Mouse (Mus musculus): Measurements from ENCODE around the gene Ifih1. TPM values are rescaled to one million over a fixed set of nuclear protein-coding genes. Genes with fewer than 3 reads are reported as not detected.

Gene Ifih1
- 0.07 TPM for polyA plus RNA-seq (2012; fragmentation: generic; extraction: Trizol)
- long read RNA-seq, experiment 1 = 0 reads
- long read RNA-seq, experiment 2, full-length matches to known transcripts = 2 of 3 reads
- long read RNA-seq, experiment 2, partial matches to known transcripts = 1 of 3 reads
- long read RNA-seq, experiment 2, other reads (novel, unspliced or antisense) = 0 of 3 reads

GRCm38 (mm10) chr2:62646014-62646645, at the start of gene Ifih1:
Gene Ifih1, minus strand, starts transcription at chr2:62646255.
- peak; percentile 35 for TF ChIP-seq CTCF (IDR thresholded peaks at IDR 0.05; ENCODE audit: control insufficient read depth, insufficient read depth, insufficient read length)
- no peak for TF ChIP-seq MYOD1 (IDR thresholded peaks at IDR 0.05; ENCODE audit: control insufficient read depth, insufficient read length, low read depth)
- TF ChIP-seq MYOG (IDR thresholded peaks at IDR 0.05; ENCODE audit: control insufficient read depth, extremely low read depth, insufficient read length) = no peak
- no peak for TF ChIP-seq USF1 (IDR thresholded peaks at IDR 0.05; ENCODE audit: low read depth)
- TF ChIP-seq FOSL1 (IDR thresholded peaks at IDR 0.05; ENCODE audit: insufficient read depth, low read length, poor library complexity, severe bottlenecking) = no peak
- Histone ChIP-seq H3K36me3 (ENCODE audit: control insufficient read depth, insufficient read depth) (no peaks in the 10 kb centered on the region), H3K27me3 (ENCODE audit: control insufficient read depth, insufficient read depth, insufficient read length) (no peaks in the 10 kb centered on the region), H3K4me3 (ENCODE audit: insufficient read depth, poor library complexity, severe bottlenecking) (peak within 1 kb of the TSS; percentile 15), H3K79me3 (ENCODE audit: low read depth) (no peaks in the 10 kb centered on the region), H3K79me2 (ENCODE audit: control insufficient read depth, insufficient read depth) (no peaks in the 10 kb centered on the region), H3ac (ENCODE audit: control insufficient read depth, insufficient read length, low read depth) (peak within 1 kb of the TSS; percentile 31)

- H3K27me3 ChIP-seq (ENCODE audit: control insufficient read depth, insufficient read depth, insufficient read length) = no peaks in the 10 kb centered on the region
- H3K79me3 ChIP-seq (ENCODE audit: low read depth) = no peaks in the 10 kb centered on the region
- H3K36me3 ChIP-seq (ENCODE audit: control insufficient read depth, insufficient read depth) = no peaks in the 10 kb centered on the region
- no peak for TF ChIP-seq MAX (IDR thresholded peaks at IDR 0.05)
- TF ChIP-seq FOSL1 (IDR thresholded peaks at IDR 0.05; ENCODE audit: insufficient read depth, low read length, poor library complexity, severe bottlenecking) = no peak
- no peak for TF ChIP-seq MYOD1 (IDR thresholded peaks at IDR 0.05; ENCODE audit: control insufficient read depth, insufficient read length, low read depth)
- no peak for TF ChIP-seq CEBPB (IDR thresholded peaks at IDR 0.05; ENCODE audit: low read depth)
- no peak for TF ChIP-seq MYOG (IDR thresholded peaks at IDR 0.05; ENCODE audit: control insufficient read depth, extremely low read depth, insufficient read length)
- TF ChIP-seq USF1 (IDR thresholded peaks at IDR 0.05; ENCODE audit: low read depth) = no peak
- TF ChIP-seq CTCF (IDR thresholded peaks at IDR 0.05; ENCODE audit: control insufficient read depth, insufficient read depth, insufficient read length) = no peak
- no peaks in the 10 kb centered on the region for H3K79me2 ChIP-seq (ENCODE audit: control insufficient read depth, insufficient read depth)
- H3K4me3 ChIP-seq (ENCODE audit: insufficient read depth, poor library complexity, severe bottlenecking) = no peak overlapping the region
- H3ac ChIP-seq (ENCODE audit: control insufficient read depth, insufficient read length, low read depth) = no peak overlapping the region
These were observed 39.9 kb upstream of the Ifih1 start for GRCm38 (mm10) chr2:62685934-62686333.

- Histone ChIP-seq H3ac (ENCODE audit: control insufficient read depth, insufficient read length, low read depth) (no peak overlapping the region), H3K79me2 (ENCODE audit: control insufficient read depth, insufficient read depth) (no peaks in the 10 kb centered on the region), H3K79me3 (ENCODE audit: low read depth) (no peaks in the 10 kb centered on the region), H3K4me3 (ENCODE audit: insufficient read depth, poor library complexity, severe bottlenecking) (no peak overlapping the region), H3K36me3 (ENCODE audit: control insufficient read depth, insufficient read depth) (no peaks in the 10 kb centered on the region), H3K27me3 (ENCODE audit: control insufficient read depth, insufficient read depth, insufficient read length) (no peaks in the 10 kb centered on the region)
- no peak for TF ChIP-seq USF1 (IDR thresholded peaks at IDR 0.05; ENCODE audit: low read depth)
- no peak for TF ChIP-seq MYOD1 (IDR thresholded peaks at IDR 0.05; ENCODE audit: control insufficient read depth, insufficient read length, low read depth)
- TF ChIP-seq CEBPB (IDR thresholded peaks at IDR 0.05; ENCODE audit: low read depth) = no peak
- no peak for TF ChIP-seq FOSL1 (IDR thresholded peaks at IDR 0.05; ENCODE audit: insufficient read depth, low read length, poor library complexity, severe bottlenecking)
- TF ChIP-seq CTCF (IDR thresholded peaks at IDR 0.05; ENCODE audit: control insufficient read depth, insufficient read depth, insufficient read length) = no peak
- no peak for TF ChIP-seq MYOG (IDR thresholded peaks at IDR 0.05; ENCODE audit: control insufficient read depth, extremely low read depth, insufficient read length)
- TF ChIP-seq MAX (IDR thresholded peaks at IDR 0.05) = no peak
These were observed 39.0 kb upstream of the Ifih1 start for GRCm38 (mm10) chr2:62684989-62685595.

- no peak for TF ChIP-seq MAX (IDR thresholded peaks at IDR 0.05)
These were observed 35.6 kb upstream of the Ifih1 start for GRCm38 (mm10) chr2:62681667-62682066.

DNA sequence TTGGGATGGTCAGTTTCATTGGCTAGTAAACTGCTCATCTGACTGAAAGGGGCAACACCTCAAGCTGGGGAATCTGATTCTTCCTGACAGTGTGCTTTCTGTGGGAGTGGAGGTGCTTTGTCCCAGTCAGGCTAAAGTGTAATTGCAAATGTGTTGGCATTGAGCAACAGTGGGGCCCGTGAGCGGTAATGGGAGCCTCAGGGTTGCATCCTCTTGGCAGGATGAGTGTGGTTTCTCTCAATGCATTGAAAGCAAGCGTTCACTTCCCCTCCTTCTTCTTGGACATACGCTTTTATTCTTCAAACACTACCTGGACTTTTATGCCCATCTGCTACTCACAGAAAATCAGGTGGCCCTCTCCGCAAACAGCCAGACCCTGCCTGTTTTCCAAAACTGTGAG, 26.7 kb upstream of the Ifih1 start:
- Histone ChIP-seq H3K79me3 (ENCODE audit: low read depth) (no peaks in the 10 kb centered on the region), H3K4me3 (ENCODE audit: insufficient read depth, poor library complexity, severe bottlenecking) (no peak overlapping the region), H3K27me3 (ENCODE audit: control insufficient read depth, insufficient read depth, insufficient read length) (no peaks in the 10 kb centered on the region), H3ac (ENCODE audit: control insufficient read depth, insufficient read length, low read depth) (no peak overlapping the region), H3K79me2 (ENCODE audit: control insufficient read depth, insufficient read depth) (no peaks in the 10 kb centered on the region), H3K36me3 (ENCODE audit: control insufficient read depth, insufficient read depth) (no peaks in the 10 kb centered on the region)
- TF ChIP-seq CTCF (IDR thresholded peaks at IDR 0.05; ENCODE audit: control insufficient read depth, insufficient read depth, insufficient read length) = no peak
- TF ChIP-seq CEBPB (IDR thresholded peaks at IDR 0.05; ENCODE audit: low read depth) = no peak
- no peak for TF ChIP-seq FOSL1 (IDR thresholded peaks at IDR 0.05; ENCODE audit: insufficient read depth, low read length, poor library complexity, severe bottlenecking)
- TF ChIP-seq MYOD1 (IDR thresholded peaks at IDR 0.05; ENCODE audit: control insufficient read depth, insufficient read length, low read depth) = no peak
- no peak for TF ChIP-seq MYOG (IDR thresholded peaks at IDR 0.05; ENCODE audit: control insufficient read depth, extremely low read depth, insufficient read length)
- no peak for TF ChIP-seq USF1 (IDR thresholded peaks at IDR 0.05; ENCODE audit: low read depth)
- no peak for TF ChIP-seq MAX (IDR thresholded peaks at IDR 0.05)

More at GRCm38 (mm10) chr2:62681667-62682066, 35.6 kb upstream of the Ifih1 start:
- no peak overlapping the region for H3K4me3 ChIP-seq (ENCODE audit: insufficient read depth, poor library complexity, severe bottlenecking)
- no peaks in the 10 kb centered on the region for H3K79me3 ChIP-seq (ENCODE audit: low read depth)
- H3ac ChIP-seq (ENCODE audit: control insufficient read depth, insufficient read length, low read depth) = no peak overlapping the region
- H3K27me3 ChIP-seq (ENCODE audit: control insufficient read depth, insufficient read depth, insufficient read length) = no peaks in the 10 kb centered on the region
- no peaks in the 10 kb centered on the region for H3K36me3 ChIP-seq (ENCODE audit: control insufficient read depth, insufficient read depth)
- H3K79me2 ChIP-seq (ENCODE audit: control insufficient read depth, insufficient read depth) = no peaks in the 10 kb centered on the region
